In genomic region chr16:38370633-38371374, GRCm38 (mm10) we compare ENCODE assay signal across 16 mouse cellular contexts. TPM values are rescaled to one million over a fixed set of nuclear protein-coding genes. Genes with fewer than 3 reads are reported as not detected.
A peak's percentile ranks its signal among the peaks of the same experiment; 100 is the strongest.
DNase-seq lines count a peak whose midpoint lies in the region; ATAC-seq and TF ChIP-seq lines count a peak whose summit lies in the region.
"Had no signal": no experiment of that assay in that cellular context is flagged by ENCODE, and none has a peak within 500 bp of the region (broad histone marks: within the 10 kb centered on the region; RNA-seq: fewer than 3 reads in every experiment).

No protein-coding gene starts in this region.

- H3K27me3 ChIP-seq in megakaryocyte, embryonic 14.5 days (replicated peaks): no peaks in the 10 kb centered on the region
- H3K27me3 ChIP-seq in myocyte (ENCODE audit: control insufficient read depth, insufficient read depth, insufficient read length): no peaks in the 10 kb centered on the region
- H3K27me3 ChIP-seq: embryonic facial prominence, embryonic 15.5 days; intestine, embryonic 15.5 days had no signal

- H3K4me2 ChIP-seq in myocyte (ENCODE audit: low read depth): peak overlapping the region; percentile 61
- H3K4me2 ChIP-seq: embryonic facial prominence, embryonic 15.5 days; intestine, embryonic 15.5 days had no signal

- ATAC-seq in megakaryocyte, adult 5-6 weeks (ENCODE audit: poor library complexity, severe bottlenecking): no peak

- no peaks in the 10 kb centered on the region for H3K9me3 ChIP-seq in megakaryocyte, embryonic 14.5 days
- H3K9me3 ChIP-seq: embryonic facial prominence, embryonic 15.5 days; intestine, embryonic 15.5 days had no signal

- peaks cover 10% of the 10 kb centered on the region for H3K36me3 ChIP-seq in megakaryocyte, embryonic 14.5 days (replicated peaks; ENCODE audit: low read length)
- H3K36me3 ChIP-seq in myocyte (ENCODE audit: control insufficient read depth, insufficient read depth): no peaks in the 10 kb centered on the region
- H3K36me3 ChIP-seq: embryonic facial prominence, embryonic 15.5 days; intestine, embryonic 15.5 days had no signal

- peaks cover 83% of the 10 kb centered on the region for H3K4me1 ChIP-seq in megakaryocyte, embryonic 14.5 days
- H3K4me1 ChIP-seq: intestine, embryonic 15.5 days had no signal

- no peak overlapping the region for H3ac ChIP-seq in myocyte (ENCODE audit: control insufficient read depth, insufficient read length)

- intact Hi-C loops in heart, postnatal 10 days (cut with DNase I): no loop called here

- peaks cover 6% of the 10 kb centered on the region for H3K79me2 ChIP-seq in myocyte (ENCODE audit: control insufficient read depth, insufficient read depth)

- H3K4me3 ChIP-seq in megakaryocyte, embryonic 14.5 days (replicated peaks): peak overlapping the region; percentile 29
- H3K4me3 ChIP-seq in myocyte: no peak overlapping the region
- H3K4me3 ChIP-seq: embryonic facial prominence, embryonic 15.5 days; intestine, embryonic 15.5 days had no signal

- peak; percentile 54 to 76 for DNase-seq in gastrocnemius, adult 8-10 months (ENCODE audit: low spot score in 2 of 2)
- DNase-seq in heart, postnatal 10 days: peak; percentile 61 to 64
- DNase-seq in lung, postnatal 14 days: no peak
- DNase-seq in left cerebral cortex, adult 18-20 months (ENCODE audit: low spot score in 2 of 2): no peak
- no peak for DNase-seq in cerebellum, postnatal 36 days
- DNase-seq: cerebellum, adult 2 months; layer of hippocampus, adult 9-11 months; lung, adult 2 months; midbrain, embryonic 14.5 days; spleen, adult 18-20 months; thymus, postnatal 25 days had no signal

- TF ChIP-seq POLR2A in myocyte (IDR thresholded peaks at IDR 0.05; ENCODE audit: insufficient read length, low read depth): peak; percentile 46

TF ChIP-seq in myocyte, 11 proteins besides CTCF, POLR2A, EP300 and RAD21:
- TF ChIP-seq TCF12 (IDR thresholded peaks at IDR 0.05; ENCODE audit: insufficient read depth, poor library complexity, severe bottlenecking): peak; percentile 75
- TF ChIP-seq MYOD1 (IDR thresholded peaks at IDR 0.05; ENCODE audit: control insufficient read depth in 1 of 3, insufficient read length in 2 of 3, low read depth in 2 of 3): peak; percentile 99 to 100 (median 99)
- TF ChIP-seq MYOG (IDR thresholded peaks at IDR 0.05; ENCODE audit: control insufficient read depth in 1 of 3, insufficient read depth in 1 of 3, insufficient read length in 2 of 3, low read depth in 2 of 3): peak; percentile 2 to 79 (median 71)
- TF ChIP-seq E2F4 (IDR thresholded peaks at IDR 0.05; ENCODE audit: insufficient read depth): no peak
- peak; percentile 79 for TF ChIP-seq SRF (IDR thresholded peaks at IDR 0.05; ENCODE audit: control insufficient read depth, insufficient read length, low read depth)
- no peak for TF ChIP-seq CEBPB (IDR thresholded peaks at IDR 0.05; ENCODE audit: insufficient read depth, poor library complexity, severe bottlenecking)
- TF ChIP-seq POLR2AphosphoS2 (IDR thresholded peaks at IDR 0.05; ENCODE audit: insufficient read length, low read depth): no peak
- TF ChIP-seq MAX (IDR thresholded peaks at IDR 0.05; ENCODE audit: low read depth): no peak
- no peak for TF ChIP-seq REST (IDR thresholded peaks at IDR 0.05; ENCODE audit: insufficient read depth, insufficient read length)
- no peak for TF ChIP-seq USF1 (IDR thresholded peaks at IDR 0.05; ENCODE audit: low read depth)
- TF ChIP-seq TCF3 (IDR thresholded peaks at IDR 0.05; ENCODE audit: insufficient read length, low read depth): peak; percentile 56

RNA-seq across cellular contexts. Expression of gene Popdc2, which starts 8.8 kb away (rescaled TPM):
- polyA plus RNA-seq in megakaryocyte, embryonic 14.5 days (2012; ENCODE audit: insufficient read depth, low replicate concordance): 2.8 and 5.0 TPM in 2 replicates
- total RNA-seq in megakaryocyte, adult 5-6 weeks (2015): 0.38 and 3.9 TPM in 2 replicates
- 1.8 TPM in 1 of 2 replicates, not detected in the other for total RNA-seq in megakaryocyte, adult 5-6 weeks (2017)
- total RNA-seq in gastrocnemius, adult 8-10 months (2022): 10 to 100 TPM; 55.3 to 81.4 (median 68.5) TPM
- total RNA-seq in heart, postnatal 10 days (2021): 100 to 1,000 TPM; 675 to 721 TPM
- 10.5 TPM for polyA plus RNA-seq in myocyte (2012; fragmentation: generic; extraction: Trizol)
- 1 to 10 TPM in 1 of 2 experiments, under 1 TPM in 1; 0.89 to 1.3 TPM for total RNA-seq in left cerebral cortex, adult 18-20 months (2021)

RNA-seq across cellular contexts. Expression of gene Gm21987, which starts 24.0 kb away (rescaled TPM):
- polyA plus RNA-seq in megakaryocyte, embryonic 14.5 days (2012; ENCODE audit: insufficient read depth, low replicate concordance): 272 and 1,896 TPM in 2 replicates
- not detected in 2 replicates for total RNA-seq in megakaryocyte, adult 5-6 weeks (2015)
- total RNA-seq in megakaryocyte, adult 5-6 weeks (2017): not detected in 2 replicates
- total RNA-seq in gastrocnemius, adult 8-10 months (2022): not detected
- not detected for total RNA-seq in heart, postnatal 10 days (2021)
- polyA plus RNA-seq in myocyte (2012; fragmentation: generic; extraction: Trizol): 0.16 TPM
- not detected for total RNA-seq in left cerebral cortex, adult 18-20 months (2021)
- polyA plus RNA-seq: cerebellum, adult 2 months; embryonic facial prominence, embryonic 15.5 days; lung, adult 2 months; midbrain, embryonic 14.5 days had no signal

RNA-seq across cellular contexts. Expression of gene Cox17, which starts 24.0 kb away (rescaled TPM):
- 25.9 and 292 TPM in 2 replicates for polyA plus RNA-seq in megakaryocyte, embryonic 14.5 days (2012; ENCODE audit: insufficient read depth, low replicate concordance)
- total RNA-seq in megakaryocyte, adult 5-6 weeks (2015): 89.3 and 106 TPM in 2 replicates
- total RNA-seq in megakaryocyte, adult 5-6 weeks (2017): 210 and 268 TPM in 2 replicates
- 100 to 1,000 TPM; 115 to 194 (median 149) TPM for total RNA-seq in gastrocnemius, adult 8-10 months (2022)
- total RNA-seq in heart, postnatal 10 days (2021): 100 to 1,000 TPM; 250 to 263 TPM
- 653 TPM for polyA plus RNA-seq in myocyte (2012; fragmentation: generic; extraction: Trizol)
- 100 to 1,000 TPM; 140 to 142 TPM for total RNA-seq in left cerebral cortex, adult 18-20 months (2021)

RNA-seq across cellular contexts. Expression of gene Maats1, which starts 28.9 kb away (rescaled TPM):
- polyA plus RNA-seq in megakaryocyte, embryonic 14.5 days (2012; ENCODE audit: insufficient read depth, low replicate concordance): not detected in 2 replicates
- not detected in 2 replicates for total RNA-seq in megakaryocyte, adult 5-6 weeks (2015)
- not detected in 2 replicates for total RNA-seq in megakaryocyte, adult 5-6 weeks (2017)
- not detected for total RNA-seq in gastrocnemius, adult 8-10 months (2022)
- total RNA-seq in heart, postnatal 10 days (2021): not detected
- polyA plus RNA-seq in myocyte (2012; fragmentation: generic; extraction: Trizol): 1.1 TPM
- total RNA-seq in left cerebral cortex, adult 18-20 months (2021): 1 to 10 TPM in 1 of 2 experiments, under 1 TPM in 1; 0.82 to 1.5 TPM

Comparison
In these comparisons a context has a peak if more than half of its experiments do, and no peak if none do; other contexts are left out.
1. DNase-seq: peak in gastrocnemius, adult 8-10 months (2 of 2) and heart, postnatal 10 days (2 of 2); none in lung, postnatal 14 days (single experiment), left cerebral cortex, adult 18-20 months (0 of 2) and cerebellum, postnatal 36 days (0 of 2).
2. RNA of gene Popdc2, which starts 8.8 kb away (total RNA-seq): 675 to 721 TPM in heart, postnatal 10 days and 55.3 to 81.4 TPM in gastrocnemius, adult 8-10 months; 0.89 to 1.3 TPM in left cerebral cortex, adult 18-20 months and 0.38 to 3.9 TPM in megakaryocyte, adult 5-6 weeks; every median in the first group is over 10 times any median in the second.